Mouse (Mus musculus) bone marrow, adult 2 months (tissue): ENCODE measurements around the gene Adgrb3.

Experiments used
- CTCF ChIP-seq: fragments of 200-500 bp; IDR thresholded peaks from 2 replicates; pipeline ENCODE4 v1.5.1; 2011; ENCODE audit warnings: low read length, control low read depth; ENCODE audit not compliant: control insufficient read depth, insufficient read depth
- POLR2A ChIP-seq: fragments of 200-500 bp; IDR thresholded peaks from 2 replicates; pipeline ENCODE4 v1.6.1; 2011; ENCODE audit warnings: low read depth, mild to moderate bottlenecking, control low read depth, low read length, borderline replicate concordance; ENCODE audit not compliant: control insufficient read depth

GRCm38 (mm10) chr1:25358554-25358953, 471.0 kb downstream of the Adgrb3 start:
- TF ChIP-seq CTCF, result no peak
- no peak for TF ChIP-seq POLR2A
